Mouse (Mus musculus): ENCODE results near the gene Tha1. TPM values are rescaled to one million over a fixed set of nuclear protein-coding genes. Genes with fewer than 3 reads are reported as not detected.
A peak's percentile ranks its signal among the peaks of the same experiment; 100 is the strongest.

Gene Tha1
- 3.2 and 4.0 TPM in 2 replicates for polyA plus RNA-seq (2014; fragmentation: Nextera tagmentation; extraction: Ambion mirVana)

- peaks cover 11% of the 10 kb centered on the region; the same call in 1 of the 2 replicates for H3K4me1 ChIP-seq (replicated peaks; ENCODE audit: control insufficient read depth, insufficient read depth, low read length)
- 3% methylated on average over 51 of the region's 51 CpGs for WGBS
- no peaks in the 10 kb centered on the region for H3K9me3 ChIP-seq (ENCODE audit: control insufficient read depth, low read length)
- DNase-seq (ENCODE audit: low spot score) (peak; percentile 88), ATAC-seq (replicated peaks; ENCODE audit: low FRiP score) (peak; percentile 84)
- peak within 1 kb of the TSS; percentile 60 for H3K4me3 ChIP-seq (ENCODE audit: low read depth, low read length)
- no peaks in the 10 kb centered on the region for H3K27me3 ChIP-seq (ENCODE audit: control insufficient read depth, insufficient read depth, low read length)
- no peaks in the 10 kb centered on the region for H3K36me3 ChIP-seq (ENCODE audit: control insufficient read depth, insufficient read depth, low read length)
- peak within 1 kb of the TSS; percentile 99 for H3K4me2 ChIP-seq (ENCODE audit: low read depth, low read length, severe bottlenecking)
- peak within 1 kb of the TSS; percentile 64 for H3K9ac ChIP-seq (ENCODE audit: low read length)
- no peak within 1 kb of the TSS for H3K27ac ChIP-seq (ENCODE audit: low read depth, low read length)
Observed at GRCm38 (mm10) chr11:117872861-117873608, at the start of gene Tha1. TSS of gene Tha1 (minus strand) at chr11:117873481.

DNA sequence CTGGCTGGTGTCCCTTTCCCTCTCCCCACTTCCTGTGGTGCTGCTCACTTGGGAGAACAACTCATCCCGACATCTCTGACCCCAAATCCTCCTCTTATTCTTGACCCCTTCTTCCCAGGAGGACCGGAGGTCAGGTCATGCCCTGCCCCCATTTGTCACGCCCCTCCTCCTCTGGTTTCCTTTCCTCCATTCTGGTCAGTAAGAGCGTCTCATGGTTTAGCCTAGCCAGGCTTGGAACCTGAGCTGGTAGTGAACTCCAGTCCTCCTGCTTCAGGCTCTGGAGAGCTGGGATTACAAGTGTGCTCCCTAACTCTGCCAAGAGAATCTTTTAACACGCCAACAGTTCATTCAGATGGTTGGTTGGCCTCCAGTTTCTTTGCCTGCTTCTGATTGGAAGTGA lies 45.9 kb upstream of the Tha1 start:
- Histone ChIP-seq H3K27me3 (ENCODE audit: control insufficient read depth, insufficient read depth, low read length) (no peaks in the 10 kb centered on the region), H3K36me3 (ENCODE audit: control insufficient read depth, insufficient read depth, low read length) (no peaks in the 10 kb centered on the region), H3K4me2 (ENCODE audit: low read depth, low read length, severe bottlenecking) (no peak overlapping the region), H3K27ac (ENCODE audit: low read depth, low read length) (no peak overlapping the region), H3K4me3 (ENCODE audit: low read depth, low read length) (no peak overlapping the region), H3K9ac (ENCODE audit: low read length) (no peak overlapping the region), H3K9me3 (ENCODE audit: control insufficient read depth, low read length) (peaks cover 3% of the 10 kb centered on the region), H3K4me1 (replicated peaks; ENCODE audit: control insufficient read depth, insufficient read depth, low read length) (no peaks in the 10 kb centered on the region; the same call in none of the 2 replicates)
- DNase-seq (ENCODE audit: low spot score) (no peak), ATAC-seq (replicated peaks; ENCODE audit: low FRiP score) (no peak)
- 24% methylated on average over 5 of the region's 5 CpGs for WGBS

GRCm38 (mm10) chr11:117918541-117918940 lies 45.3 kb upstream of the Tha1 start:
- WGBS = 83% methylated on average over 11 of the region's 11 CpGs
- H3K27ac ChIP-seq (ENCODE audit: low read depth, low read length) = no peak overlapping the region
- no peaks in the 10 kb centered on the region for H3K36me3 ChIP-seq (ENCODE audit: control insufficient read depth, insufficient read depth, low read length)
- DNase-seq (ENCODE audit: low spot score) = no peak
- H3K9me3 ChIP-seq (ENCODE audit: control insufficient read depth, low read length) = peaks cover 3% of the 10 kb centered on the region
- H3K9ac ChIP-seq (ENCODE audit: low read length) = no peak overlapping the region
- no peaks in the 10 kb centered on the region for H3K27me3 ChIP-seq (ENCODE audit: control insufficient read depth, insufficient read depth, low read length)
- H3K4me2 ChIP-seq (ENCODE audit: low read depth, low read length, severe bottlenecking) = no peak overlapping the region
- H3K4me1 ChIP-seq (replicated peaks; ENCODE audit: control insufficient read depth, insufficient read depth, low read length) = no peaks in the 10 kb centered on the region; the same call in none of the 2 replicates
- ATAC-seq (replicated peaks; ENCODE audit: low FRiP score) = no peak
- H3K4me3 ChIP-seq (ENCODE audit: low read depth, low read length) = no peak overlapping the region

DNA sequence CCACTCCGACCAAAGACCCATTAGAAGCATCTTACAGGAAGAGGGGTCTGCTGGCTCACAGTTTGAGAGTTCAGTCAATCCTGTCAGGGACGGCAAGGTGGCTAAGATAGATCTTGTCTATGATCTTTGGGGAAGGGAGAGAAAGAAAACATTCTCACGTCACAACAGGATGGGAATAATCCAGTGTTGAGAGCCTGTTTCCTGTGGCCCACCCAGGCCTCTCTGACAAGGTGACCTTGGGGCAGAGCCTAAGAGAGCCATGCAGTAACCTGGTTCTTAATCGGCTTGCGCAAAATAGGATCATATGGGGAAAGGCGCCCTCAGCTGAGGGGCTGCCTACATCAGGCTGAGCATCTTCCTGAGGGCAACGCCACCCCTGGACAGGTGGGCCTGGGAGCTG lies 42.6 kb upstream of the Tha1 start:
- Histone ChIP-seq H3K27ac (ENCODE audit: low read depth, low read length) (no peak overlapping the region), H3K4me2 (ENCODE audit: low read depth, low read length, severe bottlenecking) (no peak overlapping the region), H3K36me3 (ENCODE audit: control insufficient read depth, insufficient read depth, low read length) (no peaks in the 10 kb centered on the region), H3K4me3 (ENCODE audit: low read depth, low read length) (no peak overlapping the region), H3K4me1 (replicated peaks; ENCODE audit: control insufficient read depth, insufficient read depth, low read length) (peaks cover 2% of the 10 kb centered on the region), H3K9me3 (ENCODE audit: control insufficient read depth, low read length) (peaks cover 3% of the 10 kb centered on the region), H3K27me3 (ENCODE audit: control insufficient read depth, insufficient read depth, low read length) (no peaks in the 10 kb centered on the region), H3K9ac (ENCODE audit: low read length) (no peak overlapping the region)
- ATAC-seq (replicated peaks; ENCODE audit: low FRiP score) (no peak), DNase-seq (ENCODE audit: low spot score) (no peak)
- 95% methylated on average over 7 of the region's 7 CpGs for WGBS

- Histone ChIP-seq H3K4me1 (replicated peaks; ENCODE audit: control insufficient read depth, insufficient read depth, low read length) (peaks cover 2% of the 10 kb centered on the region), H3K9me3 (ENCODE audit: control insufficient read depth, low read length) (peaks cover 3% of the 10 kb centered on the region), H3K9ac (ENCODE audit: low read length) (no peak overlapping the region), H3K27me3 (ENCODE audit: control insufficient read depth, insufficient read depth, low read length) (no peaks in the 10 kb centered on the region), H3K4me2 (ENCODE audit: low read depth, low read length, severe bottlenecking) (no peak overlapping the region), H3K27ac (ENCODE audit: low read depth, low read length) (no peak overlapping the region), H3K4me3 (ENCODE audit: low read depth, low read length) (no peak overlapping the region), H3K36me3 (ENCODE audit: control insufficient read depth, insufficient read depth, low read length) (no peaks in the 10 kb centered on the region)
- DNase-seq (ENCODE audit: low spot score) (no peak), ATAC-seq (replicated peaks; ENCODE audit: low FRiP score) (no peak)
- WGBS = 48% methylated on average over 1 of the region's 1 CpGs
Observed at GRCm38 (mm10) chr11:117915341-117915740, 42.1 kb upstream of the Tha1 start.

GRCm38 (mm10) chr11:117914531-117914930 lies 41.2 kb upstream of the Tha1 start:
- no peak overlapping the region for H3K27ac ChIP-seq (ENCODE audit: low read depth, low read length)
- 82% methylated on average over 12 of the region's 12 CpGs for WGBS

DNA sequence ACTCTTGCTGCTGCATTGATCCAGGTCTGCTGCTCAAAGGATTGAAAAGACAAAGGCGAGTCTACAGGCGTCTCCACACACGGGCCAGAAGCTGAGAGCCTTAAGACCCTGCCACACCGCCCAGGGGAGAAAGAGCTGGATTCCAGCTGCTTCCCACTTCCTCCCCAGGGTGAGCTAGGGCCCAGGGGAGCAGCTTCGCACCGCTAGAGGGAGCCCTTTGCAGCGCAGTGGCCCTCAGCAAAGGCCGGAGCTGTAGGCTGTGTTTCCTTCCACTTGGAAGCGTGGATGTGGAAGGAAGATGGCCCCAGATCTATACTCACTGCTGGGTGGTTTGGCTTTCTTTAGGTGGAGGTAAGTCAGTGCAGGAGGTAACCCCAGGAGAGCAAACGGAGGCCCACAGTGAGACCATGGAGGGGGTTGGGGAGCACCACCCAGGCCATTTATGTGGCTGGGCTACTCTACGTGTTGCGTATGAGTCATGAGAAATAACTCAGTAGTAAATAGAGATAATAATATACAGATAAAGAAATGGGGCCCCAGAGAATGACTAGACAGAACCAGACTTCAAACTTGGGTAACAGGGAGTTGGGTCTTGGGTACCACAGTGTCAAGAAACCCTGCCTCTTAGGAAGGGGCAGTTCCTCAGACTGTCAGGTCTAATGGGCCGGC lies 39.5 kb upstream of the Tha1 start:
- Histone ChIP-seq H3K4me1 (replicated peaks; ENCODE audit: control insufficient read depth, insufficient read depth, low read length) (peaks cover 2% of the 10 kb centered on the region; the same call in 1 of the 2 replicates), H3K4me3 (ENCODE audit: low read depth, low read length) (no peak overlapping the region), H3K9me3 (ENCODE audit: control insufficient read depth, low read length) (peaks cover 3% of the 10 kb centered on the region), H3K4me2 (ENCODE audit: low read depth, low read length, severe bottlenecking) (0 out of 2 replicates have a peak overlapping the region, but pooled peaks have one; percentile 18), H3K27ac (ENCODE audit: low read depth, low read length) (no peak overlapping the region), H3K27me3 (ENCODE audit: control insufficient read depth, insufficient read depth, low read length) (no peaks in the 10 kb centered on the region), H3K9ac (ENCODE audit: low read length) (no peak overlapping the region), H3K36me3 (ENCODE audit: control insufficient read depth, insufficient read depth, low read length) (no peaks in the 10 kb centered on the region)
- ATAC-seq (replicated peaks; ENCODE audit: low FRiP score) = peak; percentile 58; the same call in 1 of the 2 replicates
- DNase-seq (ENCODE audit: low spot score) = peak; percentile 87
- WGBS = 30% methylated on average over 13 of the region's 13 CpGs

More at GRCm38 (mm10) chr11:117914531-117914930, 41.2 kb upstream of the Tha1 start:
- Histone ChIP-seq H3K9me3 (ENCODE audit: control insufficient read depth, low read length) (peaks cover 3% of the 10 kb centered on the region), H3K27me3 (ENCODE audit: control insufficient read depth, insufficient read depth, low read length) (no peaks in the 10 kb centered on the region), H3K4me2 (ENCODE audit: low read depth, low read length, severe bottlenecking) (no peak overlapping the region), H3K36me3 (ENCODE audit: control insufficient read depth, insufficient read depth, low read length) (no peaks in the 10 kb centered on the region), H3K9ac (ENCODE audit: low read length) (no peak overlapping the region), H3K4me1 (replicated peaks; ENCODE audit: control insufficient read depth, insufficient read depth, low read length) (peaks cover 2% of the 10 kb centered on the region), H3K4me3 (ENCODE audit: low read depth, low read length) (no peak overlapping the region)
- ATAC-seq (replicated peaks; ENCODE audit: low FRiP score) (no peak), DNase-seq (ENCODE audit: low spot score) (no peak)

DNA sequence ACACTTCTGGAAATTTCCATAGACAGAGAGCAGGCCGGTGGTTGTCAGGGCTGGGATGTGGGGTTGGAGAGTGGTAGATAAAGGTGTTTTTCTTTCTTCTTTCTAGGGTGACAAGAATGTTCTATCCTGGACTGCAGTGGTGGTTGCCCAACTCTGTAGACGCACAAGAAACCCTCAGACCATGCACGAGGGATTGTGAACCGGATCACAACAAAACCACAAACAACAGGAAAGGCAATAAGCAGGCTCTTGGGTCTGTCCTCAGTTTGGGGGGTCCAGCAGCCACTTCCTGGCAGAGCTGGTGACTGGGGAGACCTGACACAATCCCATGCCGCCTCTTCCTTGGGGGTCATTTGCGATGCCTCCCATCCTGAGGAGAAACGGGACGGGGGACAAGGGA lies 36.1 kb upstream of the Tha1 start:
- Histone ChIP-seq H3K9ac (ENCODE audit: low read length) (no peak overlapping the region), H3K4me2 (ENCODE audit: low read depth, low read length, severe bottlenecking) (no peak overlapping the region), H3K4me1 (replicated peaks; ENCODE audit: control insufficient read depth, insufficient read depth, low read length) (peaks cover 2% of the 10 kb centered on the region; the same call in 1 of the 2 replicates), H3K27ac (ENCODE audit: low read depth, low read length) (no peak overlapping the region), H3K9me3 (ENCODE audit: control insufficient read depth, low read length) (no peaks in the 10 kb centered on the region), H3K27me3 (ENCODE audit: control insufficient read depth, insufficient read depth, low read length) (no peaks in the 10 kb centered on the region), H3K36me3 (ENCODE audit: control insufficient read depth, insufficient read depth, low read length) (no peaks in the 10 kb centered on the region), H3K4me3 (ENCODE audit: low read depth, low read length) (no peak overlapping the region)
- no peak for ATAC-seq (replicated peaks; ENCODE audit: low FRiP score)
- no peak for DNase-seq (ENCODE audit: low spot score)
- 91% methylated on average over 8 of the region's 8 CpGs for WGBS

All from forebrain, embryonic 11.5 days (tissue).